Mouse (Mus musculus) cerebellum, adult 2 months (tissue): Measurements from ENCODE around the gene Fbxl13.

Source experiments
- CTCF ChIP-seq: fragments of 200-500 bp; IDR thresholded peaks from 2 replicates; pipeline ENCODE4 v1.5.1; 2011; ENCODE audit warnings: low read depth, mild to moderate bottlenecking, control low read depth, low read length, moderate library complexity, borderline replicate concordance; ENCODE audit not compliant: insufficient read depth
- POLR2A ChIP-seq: fragments of 200-500 bp; IDR thresholded peaks from 2 replicates; pipeline ENCODE4 v1.6.1; 2011; ENCODE audit warnings: low read length, control low read depth, borderline replicate concordance; ENCODE audit not compliant: insufficient read depth

DNA sequence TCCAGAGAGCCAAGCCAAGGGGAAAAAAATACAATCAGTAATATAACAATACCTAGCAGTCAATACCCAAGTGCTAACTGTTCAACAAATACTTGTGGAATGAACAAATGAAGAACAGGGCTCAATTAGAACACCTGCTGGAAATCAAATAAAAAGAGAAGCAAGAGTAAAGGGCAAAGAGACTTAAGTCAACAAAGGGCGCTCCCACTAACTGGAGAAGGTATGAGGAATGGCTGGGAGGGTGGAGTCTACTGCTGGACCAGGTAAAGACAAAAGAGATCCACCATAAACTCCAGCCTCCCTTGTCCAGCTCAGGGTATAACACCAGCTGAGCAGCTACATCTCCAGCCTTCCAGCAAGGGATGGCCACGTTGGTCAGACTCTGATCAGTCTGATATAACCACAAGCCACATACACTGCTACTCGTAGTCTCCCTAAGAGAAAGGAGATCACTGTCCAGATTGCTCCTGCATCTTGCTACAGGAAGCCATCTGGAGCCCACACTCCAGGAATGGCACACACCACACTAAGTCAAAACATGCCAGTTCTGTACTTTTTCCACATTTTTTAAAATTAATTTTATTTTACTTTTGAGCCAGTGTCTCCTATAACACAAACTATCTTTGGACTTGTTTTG is 49.5 kb upstream of the Fbxl13 start:
- TF ChIP-seq POLR2A, result no peak
- no peak for TF ChIP-seq CTCF
